32 mouse cellular contexts compared by ENCODE assay signal in the genomic region with DNA sequence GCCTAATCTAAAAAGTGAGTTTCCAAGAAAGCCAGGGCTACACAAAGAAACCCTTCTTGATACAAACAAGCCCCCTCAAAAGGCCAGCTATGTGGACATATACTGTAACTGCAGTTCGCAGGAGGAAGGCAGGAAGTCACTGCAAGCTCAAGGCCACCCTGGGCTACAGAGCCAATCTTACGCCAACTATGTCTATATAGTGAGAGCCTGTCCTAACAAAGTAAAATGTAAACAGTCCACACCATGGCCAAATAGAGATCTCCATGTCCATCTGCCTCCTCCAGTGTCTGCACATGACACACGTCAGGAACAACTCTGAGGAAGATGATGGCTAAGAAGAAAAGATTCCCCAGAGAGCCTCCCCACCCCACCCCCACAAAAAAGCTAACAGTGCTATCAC. TPM values are rescaled to one million over a fixed set of nuclear protein-coding genes. Genes with fewer than 3 reads are reported as not detected.
DNase-seq lines count a peak whose midpoint lies in the region; ATAC-seq and TF ChIP-seq lines count a peak whose summit lies in the region.
"Had no signal": no experiment of that assay in that cellular context is flagged by ENCODE, and none has a peak within 500 bp of the region (broad histone marks: within the 10 kb centered on the region; RNA-seq: fewer than 3 reads in every experiment).

No protein-coding gene starts in this region.

- no peak overlapping the region for H3K9ac ChIP-seq in intestine, embryonic 16.5 days (ENCODE audit: low read depth, low read length)
- no peak overlapping the region for H3K9ac ChIP-seq in intestine, embryonic 15.5 days
- H3K9ac ChIP-seq in lung, embryonic 15.5 days, result no peak overlapping the region
- no peak overlapping the region for H3K9ac ChIP-seq in liver, embryonic 14.5 days (replicated peaks)
- H3K9ac ChIP-seq in stomach, embryonic 15.5 days, result no peak overlapping the region
- H3K9ac ChIP-seq: hindbrain, embryonic 15.5 days; limb, embryonic 12.5 days; midbrain, embryonic 15.5 days; neural tube, embryonic 15.5 days had no signal

- TF ChIP-seq CTCF in liver, embryonic 14.5 days (IDR thresholded peaks at IDR 0.05; ENCODE audit: low read depth), result no peak

- no peak overlapping the region for H3K4me2 ChIP-seq in intestine, embryonic 16.5 days (ENCODE audit: low read depth, low read length)
- H3K4me2 ChIP-seq in intestine, embryonic 15.5 days (replicated peaks), result no peak overlapping the region
- no peak overlapping the region for H3K4me2 ChIP-seq in lung, embryonic 15.5 days
- no peak overlapping the region for H3K4me2 ChIP-seq in liver, embryonic 14.5 days (ENCODE audit: low read depth)
- no peak overlapping the region for H3K4me2 ChIP-seq in stomach, embryonic 15.5 days
- H3K4me2 ChIP-seq: heart, embryonic 11.5 days; hindbrain, embryonic 15.5 days; limb, embryonic 12.5 days; midbrain, embryonic 15.5 days; neural tube, embryonic 15.5 days had no signal

- DNase-seq in lung, postnatal 36 days, result no peak
- no peak for DNase-seq in liver, embryonic 14.5 days (ENCODE audit: low read depth in 3 of 3, low spot score in 3 of 3)
- no peak for DNase-seq in left cerebral cortex, adult 9 months (ENCODE audit: low spot score in 2 of 2)
- DNase-seq in heart, adult 18-20 months, result no peak
- DNase-seq: adrenal gland, postnatal 25 days; cerebellum, adult 11-12 months; cerebellum, postnatal 14 days; gastrocnemius, postnatal 14 days; heart, adult 11 months; kidney, adult 9 months; kidney, postnatal 10 days; layer of hippocampus, adult 9-11 months; lung, postnatal 10 days; retina, postnatal 1 day; right cerebral cortex, postnatal 14 days; thymus, adult 18-20 months; thymus, postnatal 25 days had no signal

- no peak overlapping the region for H3K4me3 ChIP-seq in intestine, embryonic 16.5 days (ENCODE audit: low read length)
- no peak overlapping the region for H3K4me3 ChIP-seq in intestine, embryonic 15.5 days (replicated peaks)
- H3K4me3 ChIP-seq in lung, embryonic 15.5 days, result no peak overlapping the region
- no peak overlapping the region for H3K4me3 ChIP-seq in liver, embryonic 14.5 days (ENCODE audit: insufficient read depth in 1 of 2, low read depth in 2 of 2, low read length in 2 of 2)
- H3K4me3 ChIP-seq in stomach, embryonic 15.5 days (replicated peaks), result no peak overlapping the region
- H3K4me3 ChIP-seq: erythroblast, embryonic 14.5 days; hindbrain, embryonic 15.5 days; limb, embryonic 12.5 days; midbrain, embryonic 10.5 days; midbrain, embryonic 15.5 days; neural tube, embryonic 15.5 days had no signal

- peak; percentile 39 for ATAC-seq in intestine, embryonic 16.5 days
- ATAC-seq in intestine, embryonic 15.5 days, result no peak
- ATAC-seq in lung, embryonic 15.5 days (ENCODE audit: borderline replicate concordance, extremely low read depth, low FRiP score, low TSS enrichment), result no peak
- peak; percentile 26; the same call in 1 of the 2 replicates for ATAC-seq in liver, embryonic 14.5 days (ENCODE audit: insufficient read depth)
- 0 out of 2 replicates have a peak, but pooled peaks have one; percentile 23 for ATAC-seq in stomach, embryonic 15.5 days (ENCODE audit: insufficient read depth, low FRiP score, low read depth)
- ATAC-seq: inflammation-experienced regulatory T-cells, adult 6 months; midbrain, embryonic 15.5 days; Patski had no signal

- no peaks in the 10 kb centered on the region for H3K27me3 ChIP-seq in intestine, embryonic 16.5 days (replicated peaks; ENCODE audit: control insufficient read depth, insufficient read depth, low read length)
- no peaks in the 10 kb centered on the region for H3K27me3 ChIP-seq in intestine, embryonic 15.5 days (replicated peaks)
- H3K27me3 ChIP-seq in lung, embryonic 15.5 days, result no peaks in the 10 kb centered on the region
- no peaks in the 10 kb centered on the region for H3K27me3 ChIP-seq in liver, embryonic 14.5 days (ENCODE audit: control insufficient read depth, insufficient read depth, low read length)
- H3K27me3 ChIP-seq in stomach, embryonic 15.5 days (replicated peaks), result no peaks in the 10 kb centered on the region
- H3K27me3 ChIP-seq: hindbrain, embryonic 15.5 days; limb, embryonic 12.5 days; midbrain, embryonic 15.5 days; neural tube, embryonic 15.5 days; Patski had no signal

- H3K9me3 ChIP-seq in intestine, embryonic 16.5 days (ENCODE audit: control insufficient read depth, low read length), result no peaks in the 10 kb centered on the region
- H3K9me3 ChIP-seq in intestine, embryonic 15.5 days, result no peaks in the 10 kb centered on the region
- H3K9me3 ChIP-seq in lung, embryonic 15.5 days, result no peaks in the 10 kb centered on the region
- no peaks in the 10 kb centered on the region for H3K9me3 ChIP-seq in liver, embryonic 14.5 days (ENCODE audit: control insufficient read depth, low read length)
- no peaks in the 10 kb centered on the region for H3K9me3 ChIP-seq in stomach, embryonic 15.5 days
- H3K9me3 ChIP-seq: hindbrain, embryonic 15.5 days; limb, embryonic 12.5 days; midbrain, embryonic 10.5 days; midbrain, embryonic 15.5 days; neural tube, embryonic 15.5 days had no signal

- no peak for TF ChIP-seq EP300 in liver, embryonic 14.5 days (IDR thresholded peaks at IDR 0.05; ENCODE audit: low read depth)

- peaks cover 12% of the 10 kb centered on the region for H3K4me1 ChIP-seq in intestine, embryonic 16.5 days (ENCODE audit: control insufficient read depth, insufficient read depth, low read length)
- peaks cover 17% of the 10 kb centered on the region for H3K4me1 ChIP-seq in intestine, embryonic 15.5 days (replicated peaks)
- H3K4me1 ChIP-seq in lung, embryonic 15.5 days, result peaks cover 55% of the 10 kb centered on the region
- H3K4me1 ChIP-seq in liver, embryonic 14.5 days (replicated peaks; ENCODE audit: control insufficient read depth in 2 of 2, insufficient read depth in 2 of 2, low read length in 1 of 2), result peaks cover 0 to 12% of the 10 kb centered on the region in 2 experiments; a peak in 3 of 4 replicates
- peaks cover 12% of the 10 kb centered on the region for H3K4me1 ChIP-seq in stomach, embryonic 15.5 days

- no peak overlapping the region for H3K27ac ChIP-seq in intestine, embryonic 16.5 days (ENCODE audit: low read length)
- no peak overlapping the region for H3K27ac ChIP-seq in intestine, embryonic 15.5 days
- 0 out of 2 replicates have a peak overlapping the region, but pooled peaks have one; percentile 16 for H3K27ac ChIP-seq in lung, embryonic 15.5 days
- H3K27ac ChIP-seq in liver, embryonic 14.5 days, result no peak overlapping the region
- H3K27ac ChIP-seq in stomach, embryonic 15.5 days, result no peak overlapping the region
- H3K27ac ChIP-seq: hindbrain, embryonic 15.5 days; limb, embryonic 12.5 days; midbrain, embryonic 10.5 days; midbrain, embryonic 15.5 days; neural tube, embryonic 15.5 days had no signal

- WGBS in intestine, embryonic 16.5 days, result 63% methylated on average over 3 of the region's 3 CpGs
- WGBS in intestine, embryonic 15.5 days, result 76% methylated on average over 3 of the region's 3 CpGs
- 47% methylated on average over 3 of the region's 3 CpGs for WGBS in lung, embryonic 15.5 days
- 75% methylated on average over 3 of the region's 3 CpGs for WGBS in liver, embryonic 14.5 days (ENCODE audit: insufficient replicate concordance)
- WGBS in stomach, embryonic 15.5 days, result 67% methylated on average over 3 of the region's 3 CpGs

- peaks cover 19% of the 10 kb centered on the region for H3K36me3 ChIP-seq in intestine, embryonic 16.5 days (ENCODE audit: control insufficient read depth, insufficient read depth, low read length)
- H3K36me3 ChIP-seq in intestine, embryonic 15.5 days, result peaks cover 34% of the 10 kb centered on the region
- peaks cover 81% of the 10 kb centered on the region for H3K36me3 ChIP-seq in lung, embryonic 15.5 days
- H3K36me3 ChIP-seq in liver, embryonic 14.5 days (replicated peaks; ENCODE audit: control insufficient read depth, insufficient read depth, low read depth), result peaks cover 32% of the 10 kb centered on the region
- H3K36me3 ChIP-seq in stomach, embryonic 15.5 days, result peaks cover 36% of the 10 kb centered on the region

RNA-seq across cellular contexts. Expression of gene Tnnc1, which starts 8.1 kb away (rescaled TPM):
- polyA plus RNA-seq in intestine, embryonic 16.5 days (2015; fragmentation: Nextera tagmentation; extraction: Ambion mirVana), result 3.5 and 3.7 TPM in 2 replicates
- polyA plus RNA-seq in intestine, embryonic 15.5 days (2015; fragmentation: Nextera tagmentation; extraction: Ambion mirVana), result 3.3 and 6.4 TPM in 2 replicates
- 91.8 and 115 TPM in 2 replicates for polyA plus RNA-seq in lung, embryonic 15.5 days (2015; fragmentation: Nextera tagmentation; extraction: Ambion mirVana)
- 18.2 and 22.2 TPM in 2 replicates for polyA plus RNA-seq in liver, embryonic 14.5 days (2012; rRNA removed)
- polyA plus RNA-seq in liver, embryonic 14.5 days (2014; fragmentation: Nextera tagmentation; extraction: Ambion mirVana), result 37.5 and 41.2 TPM in 2 replicates
- 7.1 and 9.8 TPM in 2 replicates for polyA plus RNA-seq in stomach, embryonic 15.5 days (2015; fragmentation: Nextera tagmentation; extraction: Ambion mirVana)
- 1,000 to 10,000 TPM; 5,748 to 6,764 TPM for total RNA-seq in heart, adult 18-20 months (2021)
- total RNA-seq: hematopoietic stem cell, adult 5-6 weeks; MEL had no signal
- polyA plus RNA-seq: inflammation-experienced regulatory T-cells, adult 6 months had no signal

RNA-seq across cellular contexts. Expression of gene Nisch, which starts 16.7 kb away (rescaled TPM):
- polyA plus RNA-seq in intestine, embryonic 16.5 days (2015; fragmentation: Nextera tagmentation; extraction: Ambion mirVana), result 217 and 228 TPM in 2 replicates
- polyA plus RNA-seq in intestine, embryonic 15.5 days (2015; fragmentation: Nextera tagmentation; extraction: Ambion mirVana), result 280 and 297 TPM in 2 replicates
- 387 and 413 TPM in 2 replicates for polyA plus RNA-seq in lung, embryonic 15.5 days (2015; fragmentation: Nextera tagmentation; extraction: Ambion mirVana)
- polyA plus RNA-seq in liver, embryonic 14.5 days (2012; rRNA removed), result 71.1 and 73.9 TPM in 2 replicates
- 50.3 and 61.1 TPM in 2 replicates for polyA plus RNA-seq in liver, embryonic 14.5 days (2014; fragmentation: Nextera tagmentation; extraction: Ambion mirVana)
- polyA plus RNA-seq in stomach, embryonic 15.5 days (2015; fragmentation: Nextera tagmentation; extraction: Ambion mirVana), result 319 and 363 TPM in 2 replicates
- 100 to 1,000 TPM; 118 to 119 TPM for total RNA-seq in heart, adult 18-20 months (2021)

RNA-seq across cellular contexts. Expression of gene Sema3g, which starts 17.6 kb away (rescaled TPM):
- 0.51 and 0.67 TPM in 2 replicates for polyA plus RNA-seq in intestine, embryonic 16.5 days (2015; fragmentation: Nextera tagmentation; extraction: Ambion mirVana)
- polyA plus RNA-seq in intestine, embryonic 15.5 days (2015; fragmentation: Nextera tagmentation; extraction: Ambion mirVana), result 0.91 and 0.96 TPM in 2 replicates
- 2.1 and 2.5 TPM in 2 replicates for polyA plus RNA-seq in lung, embryonic 15.5 days (2015; fragmentation: Nextera tagmentation; extraction: Ambion mirVana)
- 0.06 and 0.15 TPM in 2 replicates for polyA plus RNA-seq in liver, embryonic 14.5 days (2012; rRNA removed)
- polyA plus RNA-seq in liver, embryonic 14.5 days (2014; fragmentation: Nextera tagmentation; extraction: Ambion mirVana), result 0.05 TPM in 1 of 2 replicates, not detected in the other
- polyA plus RNA-seq in stomach, embryonic 15.5 days (2015; fragmentation: Nextera tagmentation; extraction: Ambion mirVana), result 0.73 and 1.0 TPM in 2 replicates
- 10 to 100 TPM; 13.5 to 15.7 TPM for total RNA-seq in heart, adult 18-20 months (2021)
- polyA plus RNA-seq: erythroblast, embryonic 14.5 days; inflammation-experienced regulatory T-cells, adult 6 months had no signal

RNA-seq across cellular contexts. Expression of gene Stab1, which starts 31.6 kb away (rescaled TPM):
- 19.0 and 24.5 TPM in 2 replicates for polyA plus RNA-seq in intestine, embryonic 16.5 days (2015; fragmentation: Nextera tagmentation; extraction: Ambion mirVana)
- polyA plus RNA-seq in intestine, embryonic 15.5 days (2015; fragmentation: Nextera tagmentation; extraction: Ambion mirVana), result 32.3 and 32.5 TPM in 2 replicates
- polyA plus RNA-seq in lung, embryonic 15.5 days (2015; fragmentation: Nextera tagmentation; extraction: Ambion mirVana), result 45.3 and 53.6 TPM in 2 replicates
- 18.9 and 19.9 TPM in 2 replicates for polyA plus RNA-seq in liver, embryonic 14.5 days (2012; rRNA removed)
- polyA plus RNA-seq in liver, embryonic 14.5 days (2014; fragmentation: Nextera tagmentation; extraction: Ambion mirVana), result 19.3 and 20.7 TPM in 2 replicates
- 35.0 and 38.5 TPM in 2 replicates for polyA plus RNA-seq in stomach, embryonic 15.5 days (2015; fragmentation: Nextera tagmentation; extraction: Ambion mirVana)
- total RNA-seq in heart, adult 18-20 months (2021), result 10 to 100 TPM; 63.2 to 64.1 TPM
- total RNA-seq: hematopoietic stem cell, adult 5-6 weeks had no signal

RNA-seq across cellular contexts. Expression of gene Phf7, which starts 51.1 kb away (rescaled TPM):
- 10.5 and 10.8 TPM in 2 replicates for polyA plus RNA-seq in intestine, embryonic 16.5 days (2015; fragmentation: Nextera tagmentation; extraction: Ambion mirVana)
- 10.6 and 11.9 TPM in 2 replicates for polyA plus RNA-seq in intestine, embryonic 15.5 days (2015; fragmentation: Nextera tagmentation; extraction: Ambion mirVana)
- 13.2 and 14.8 TPM in 2 replicates for polyA plus RNA-seq in lung, embryonic 15.5 days (2015; fragmentation: Nextera tagmentation; extraction: Ambion mirVana)
- 2.1 and 3.1 TPM in 2 replicates for polyA plus RNA-seq in liver, embryonic 14.5 days (2012; rRNA removed)
- polyA plus RNA-seq in liver, embryonic 14.5 days (2014; fragmentation: Nextera tagmentation; extraction: Ambion mirVana), result 6.0 and 7.5 TPM in 2 replicates
- polyA plus RNA-seq in stomach, embryonic 15.5 days (2015; fragmentation: Nextera tagmentation; extraction: Ambion mirVana), result 11.2 and 11.8 TPM in 2 replicates
- 1 to 10 TPM; 4.2 to 5.1 TPM for total RNA-seq in heart, adult 18-20 months (2021)

Comparison
In these comparisons a context has a peak if more than half of its experiments do, and no peak if none do; other contexts are left out.
1. ATAC-seq: peak in intestine, embryonic 16.5 days (single experiment), liver, embryonic 14.5 days (single experiment) and stomach, embryonic 15.5 days (single experiment); none in intestine, embryonic 15.5 days (single experiment) and lung, embryonic 15.5 days (single experiment).